Mouse (Mus musculus) E14TG2a.4 (cell line): ENCODE measurements around the gene Epn2.

ENCODE experiments used
- H3K27me3 ChIP-seq: 2 replicates; pipeline ENCODE4 v1.6.1; 2014; ENCODE audit warnings: low read length, control low read depth; ENCODE audit not compliant: insufficient read depth
- H3K36me3 ChIP-seq: 2 replicates; pipeline ENCODE4 v1.6.1; 2014; ENCODE audit warnings: low read length, control low read depth; ENCODE audit not compliant: insufficient read depth
- H3K4me1 ChIP-seq: replicated peaks from 2 replicates; pipeline ENCODE4 v1.6.1; 2014; ENCODE audit warnings: low read depth, low read length, control low read depth
- H3K4me3 ChIP-seq: replicated peaks from 2 replicates; pipeline ENCODE4 v1.5.1; 2014; ENCODE audit warnings: mild to moderate bottlenecking, low read length
- H3K9me3 ChIP-seq: 2 replicates; pipeline ENCODE4 v1.6.1; 2014; ENCODE audit warnings: low read length, control low read depth
- CTCF ChIP-seq: conservative IDR thresholded peaks from 2 replicates; pipeline ENCODE4 v1.5.1; 2014; ENCODE audit warnings: low read length
- NANOG ChIP-seq: IDR thresholded peaks from 2 replicates; pipeline ENCODE4 v1.6.1; 2014; ENCODE audit warnings: borderline replicate concordance, low read length, mixed read lengths
- POU5F1 ChIP-seq: IDR thresholded peaks from 2 replicates; pipeline ENCODE4 v1.6.1; 2014; ENCODE audit warnings: low read length, borderline replicate concordance

Gene Epn2

DNA sequence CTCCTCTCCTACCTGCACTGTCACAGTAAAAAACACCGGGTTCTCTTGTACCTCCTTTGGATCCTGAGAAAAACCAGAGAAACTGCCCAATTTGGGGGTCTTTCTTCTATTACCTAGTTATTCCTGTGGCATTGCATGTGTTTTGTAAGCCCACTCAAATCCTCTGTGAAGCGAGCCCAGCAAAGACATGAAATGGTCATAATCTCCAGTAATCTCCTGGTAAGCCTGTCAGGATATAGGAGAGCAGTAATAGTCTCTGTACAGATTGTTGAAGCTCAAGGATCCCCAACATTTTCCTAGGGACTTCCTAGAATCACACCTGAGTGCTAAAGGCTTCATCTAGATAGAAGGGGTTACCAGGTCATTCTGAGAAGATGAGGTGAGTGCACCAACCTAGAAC is 38.4 kb downstream of the Epn2 start:
- H3K27me3 ChIP-seq, result no peaks in the 10 kb centered on the region
- peaks cover 96% of the 10 kb centered on the region for H3K36me3 ChIP-seq
- no peaks in the 10 kb centered on the region for H3K9me3 ChIP-seq
- H3K4me1 ChIP-seq, result peaks cover 92% of the 10 kb centered on the region
- H3K4me3 ChIP-seq, result no peak overlapping the region
- TF ChIP-seq NANOG (no peak), POU5F1 (no peak)

DNA sequence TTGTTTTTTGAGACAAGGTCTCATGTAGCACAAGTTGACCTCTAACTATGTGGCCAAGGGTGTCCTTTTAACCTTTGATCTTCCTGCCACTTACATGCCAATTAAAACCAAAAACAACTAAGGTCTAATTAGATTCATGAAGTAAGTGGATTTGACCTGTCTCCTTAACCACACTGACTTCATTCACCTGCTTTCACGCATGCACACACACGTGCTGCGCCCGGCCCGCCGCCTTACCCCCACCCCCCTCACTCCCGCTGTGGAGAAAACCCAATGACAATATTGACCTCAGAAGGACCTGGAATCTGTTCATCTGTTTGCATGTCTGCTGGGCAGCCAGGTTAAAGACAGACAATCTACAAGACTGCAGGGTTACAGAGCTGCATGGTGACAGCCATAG is 38.8 kb downstream of the Epn2 start:
- Histone ChIP-seq H3K9me3 (no peaks in the 10 kb centered on the region), H3K36me3 (peaks cover 96% of the 10 kb centered on the region), H3K4me1 (peaks cover 92% of the 10 kb centered on the region), H3K4me3 (no peak overlapping the region), H3K27me3 (no peaks in the 10 kb centered on the region)
- no peak for TF ChIP-seq POU5F1
- TF ChIP-seq NANOG, result no peak
- TF ChIP-seq CTCF, result no peak

DNA sequence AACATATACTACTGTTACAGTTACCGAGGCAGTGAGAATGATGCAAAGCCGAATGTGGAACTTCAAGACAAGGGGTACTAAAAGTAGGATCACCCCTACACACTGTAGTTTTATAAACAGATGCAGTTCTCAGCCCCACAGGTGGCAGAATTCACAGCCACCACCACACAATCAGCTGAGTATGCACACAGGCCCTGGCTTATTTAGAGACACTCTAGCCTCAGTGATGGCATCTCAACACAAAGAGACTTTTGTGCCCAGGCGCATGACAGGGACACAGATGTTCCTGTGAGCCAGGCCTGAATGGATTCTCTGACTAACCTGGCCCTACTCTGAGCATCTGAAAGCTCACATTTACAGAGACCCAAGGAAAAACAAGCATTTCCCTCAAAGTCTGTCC is 42.1 kb downstream of the Epn2 start:
- H3K27me3 ChIP-seq, result no peaks in the 10 kb centered on the region
- peaks cover 99% of the 10 kb centered on the region for H3K4me1 ChIP-seq
- H3K9me3 ChIP-seq, result no peaks in the 10 kb centered on the region
- no peak overlapping the region for H3K4me3 ChIP-seq
- H3K36me3 ChIP-seq, result peaks cover 96% of the 10 kb centered on the region
- TF ChIP-seq POU5F1 (no peak), CTCF (no peak), NANOG (no peak)

DNA sequence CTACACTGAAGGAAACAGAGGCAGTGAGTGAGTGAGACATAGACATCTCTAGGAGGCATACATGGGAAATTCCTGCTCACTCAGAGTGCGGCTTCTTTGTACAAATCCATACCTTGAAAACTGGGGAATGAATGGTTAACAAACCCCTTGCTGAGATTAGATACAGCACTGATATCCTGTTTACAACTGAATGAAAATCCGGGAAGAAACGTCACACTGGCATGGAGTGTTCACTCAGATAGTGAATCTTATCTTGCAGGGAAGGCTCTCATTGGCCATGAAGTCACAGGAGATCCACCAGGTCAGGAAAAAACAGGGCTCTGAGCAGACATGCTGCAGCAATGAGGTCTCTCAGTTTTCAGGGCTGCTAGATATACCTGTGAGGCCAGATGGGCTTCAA is 42.5 kb downstream of the Epn2 start:
- H3K9me3 ChIP-seq, result no peaks in the 10 kb centered on the region
- H3K4me1 ChIP-seq, result peaks cover 98% of the 10 kb centered on the region
- TF ChIP-seq CTCF (no peak), NANOG (no peak), POU5F1 (no peak)
- H3K36me3 ChIP-seq, result peaks cover 96% of the 10 kb centered on the region
- H3K4me3 ChIP-seq, result no peak overlapping the region
- no peaks in the 10 kb centered on the region for H3K27me3 ChIP-seq

DNA sequence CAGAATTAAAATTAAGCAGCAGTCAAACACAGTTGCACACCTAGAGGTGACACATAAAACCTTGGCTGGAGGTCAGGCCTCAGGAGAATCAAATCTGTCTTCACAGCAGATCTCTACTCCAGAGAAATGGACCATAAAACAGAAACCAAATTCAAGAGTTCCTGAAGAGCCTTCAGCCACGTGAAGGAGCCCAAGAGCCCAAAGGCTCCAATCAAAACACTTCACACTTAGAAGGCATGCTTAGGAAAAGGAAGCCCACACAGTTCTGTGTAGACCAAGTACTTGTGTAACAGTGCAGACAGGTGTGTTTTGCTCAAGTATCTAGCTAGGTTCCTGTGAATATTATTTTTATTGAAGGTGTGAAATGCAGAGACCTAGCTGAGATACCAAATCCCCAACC is 44.0 kb downstream of the Epn2 start:
- Histone ChIP-seq H3K36me3 (peaks cover 96% of the 10 kb centered on the region), H3K4me3 (no peak overlapping the region), H3K27me3 (no peaks in the 10 kb centered on the region), H3K4me1 (peaks cover 96% of the 10 kb centered on the region), H3K9me3 (no peaks in the 10 kb centered on the region)
- TF ChIP-seq POU5F1, result no peak
- TF ChIP-seq CTCF, result no peak
- no peak for TF ChIP-seq NANOG

DNA sequence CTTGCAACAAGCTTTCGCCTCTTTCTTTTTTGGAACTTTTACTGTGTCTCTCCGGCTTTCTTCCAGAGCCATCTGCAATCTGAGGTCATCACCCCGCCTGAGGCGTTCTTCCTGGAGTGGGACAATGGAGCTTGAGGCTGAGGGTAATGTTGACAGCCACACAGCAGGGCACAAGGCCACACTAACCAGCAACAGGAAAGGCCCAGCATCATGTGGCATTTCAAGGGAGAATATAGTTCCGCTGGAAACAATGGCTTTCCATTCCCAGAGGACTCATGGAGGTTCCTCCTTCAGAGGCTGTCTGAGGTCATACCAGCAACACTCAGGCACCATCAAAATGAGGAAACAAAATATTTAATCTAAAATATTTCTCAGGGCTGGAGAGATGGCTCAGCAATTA is 45.9 kb downstream of the Epn2 start:
- peaks cover 93% of the 10 kb centered on the region for H3K36me3 ChIP-seq
- H3K27me3 ChIP-seq, result no peaks in the 10 kb centered on the region
- peaks cover 96% of the 10 kb centered on the region for H3K4me1 ChIP-seq
- no peaks in the 10 kb centered on the region for H3K9me3 ChIP-seq
- H3K4me3 ChIP-seq, result no peak overlapping the region
- no peak for TF ChIP-seq POU5F1
- peak; percentile 53 for TF ChIP-seq NANOG

DNA sequence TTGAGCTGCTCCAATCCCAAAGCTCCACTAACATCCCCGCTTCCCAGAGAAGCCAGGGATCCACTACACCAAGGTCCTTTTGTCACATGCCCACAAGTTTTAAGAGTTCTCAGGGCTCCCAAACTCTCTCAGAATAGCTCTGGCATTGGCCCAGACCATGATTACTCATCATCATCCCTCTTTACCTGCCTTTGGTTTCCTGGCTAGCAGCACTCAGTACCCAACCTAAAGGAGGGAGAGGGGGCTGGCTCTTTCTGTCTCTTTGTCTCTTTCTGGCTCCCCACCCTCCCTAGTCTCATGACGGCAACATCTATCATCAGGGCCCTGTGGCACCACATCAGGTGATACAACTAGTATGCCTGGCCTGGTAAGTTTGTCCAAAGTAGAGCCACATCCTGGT is 46.7 kb downstream of the Epn2 start:
- Histone ChIP-seq H3K27me3 (no peaks in the 10 kb centered on the region), H3K9me3 (no peaks in the 10 kb centered on the region), H3K4me3 (no peak overlapping the region), H3K36me3 (peaks cover 94% of the 10 kb centered on the region), H3K4me1 (peaks cover 96% of the 10 kb centered on the region)
- no peak for TF ChIP-seq CTCF
- no peak for TF ChIP-seq POU5F1
- no peak for TF ChIP-seq NANOG

DNA sequence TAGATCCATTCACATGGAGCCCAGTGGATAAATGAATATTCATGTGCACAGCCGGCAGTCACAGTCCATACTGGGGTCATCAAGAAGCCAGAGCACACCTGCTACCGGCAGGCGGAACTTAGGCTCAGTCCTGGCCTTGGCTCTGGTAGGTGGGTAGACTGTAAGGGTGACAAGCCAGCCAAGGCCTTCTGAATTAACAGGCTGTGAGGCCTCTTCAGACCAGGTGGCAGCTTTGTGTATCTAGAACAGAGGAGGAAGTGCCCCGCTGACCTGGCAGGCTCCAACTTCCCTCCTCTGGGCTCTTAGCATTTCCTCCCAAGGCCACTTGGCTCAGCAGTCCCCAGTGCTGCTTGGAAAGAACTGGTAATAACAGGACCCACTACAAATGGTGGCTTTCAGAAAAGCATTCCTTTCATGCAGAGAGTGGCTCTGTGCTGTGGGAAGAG is 50.2 kb downstream of the Epn2 start:
- peaks cover 92% of the 10 kb centered on the region for H3K36me3 ChIP-seq
- peaks cover 82% of the 10 kb centered on the region for H3K4me1 ChIP-seq
- no peaks in the 10 kb centered on the region for H3K27me3 ChIP-seq
- peak overlapping the region; percentile 35; the same call in 1 of the 2 replicates for H3K4me3 ChIP-seq
- TF ChIP-seq POU5F1, result peak; percentile 91
- TF ChIP-seq NANOG, result peak; percentile 50; the same call in 1 of the 2 replicates
- TF ChIP-seq CTCF, result no peak
- H3K9me3 ChIP-seq, result no peaks in the 10 kb centered on the region

DNA sequence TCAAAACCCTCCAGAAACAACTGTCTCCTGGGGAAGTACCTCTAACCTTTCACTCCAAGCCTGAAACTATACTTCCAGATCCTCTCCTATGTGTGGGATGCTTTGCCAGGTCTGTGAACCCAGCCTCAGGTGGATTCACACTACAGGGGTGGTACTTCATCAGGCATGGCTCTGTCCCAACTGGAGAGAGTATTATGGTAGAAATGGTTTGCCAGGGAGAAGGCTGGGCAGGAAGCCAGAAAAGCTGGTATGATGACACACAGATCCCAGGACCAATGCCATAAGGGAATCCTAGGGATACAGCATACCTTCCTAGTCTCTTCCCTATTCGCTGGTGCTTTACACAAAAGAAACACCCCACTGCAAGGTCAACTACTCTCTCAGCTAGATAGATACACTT is 52.6 kb downstream of the Epn2 start:
- Histone ChIP-seq H3K9me3 (no peaks in the 10 kb centered on the region), H3K36me3 (peaks cover 92% of the 10 kb centered on the region), H3K4me3 (no peak overlapping the region), H3K27me3 (no peaks in the 10 kb centered on the region), H3K4me1 (peaks cover 67% of the 10 kb centered on the region)
- TF ChIP-seq CTCF (no peak), POU5F1 (no peak), NANOG (no peak)
